In genomic region chr7:25848444-25848812, GRCm38 (mm10) we compare ENCODE assay signal across 8 mouse cellular contexts. TPM values are rescaled to one million over a fixed set of nuclear protein-coding genes. Genes with fewer than 3 reads are reported as not detected.
DNase-seq lines count a peak whose midpoint lies in the region; ATAC-seq lines count a peak whose summit lies in the region.

No protein-coding gene starts in this region.

- 25% methylated on average over 11 of the region's 11 CpGs for WGBS in heart, embryonic 15.5 days
- WGBS in embryonic facial prominence, embryonic 11.5 days: 19% methylated on average over 11 of the region's 11 CpGs
- 28% methylated on average over 11 of the region's 11 CpGs for WGBS in limb, embryonic 10.5 days
- 30% methylated on average over 11 of the region's 11 CpGs for WGBS in neural tube, embryonic 15.5 days

- DNase-seq in heart, adult 11 months: no peak
- peak; percentile 67 for DNase-seq in ES-CJ7 (ENCODE audit: low read depth, low spot score)
- peak; percentile 39 for DNase-seq in embryonic facial prominence, embryonic 11.5 days (ENCODE audit: low spot score)
- DNase-seq in limb, embryonic 10.5 days (ENCODE audit: low spot score): peak; percentile 40
- DNase-seq in spleen, adult 18-20 months: no peak
- no peak for DNase-seq in ovary, postnatal 36 days (ENCODE audit: low spot score)

- H3K4me3 ChIP-seq in heart, embryonic 15.5 days: peak overlapping the region; percentile 49
- H3K4me3 ChIP-seq in embryonic facial prominence, embryonic 11.5 days (ENCODE audit: low read depth, low read length): peak overlapping the region; percentile 32
- peak overlapping the region; percentile 53 for H3K4me3 ChIP-seq in limb, embryonic 10.5 days
- peak overlapping the region; percentile 54 for H3K4me3 ChIP-seq in neural tube, embryonic 15.5 days (replicated peaks)

- no peak overlapping the region for H3K27ac ChIP-seq in heart, embryonic 15.5 days
- no peak overlapping the region for H3K27ac ChIP-seq in embryonic facial prominence, embryonic 11.5 days (replicated peaks; ENCODE audit: low read depth, low read length)
- peak overlapping the region; percentile 73 for H3K27ac ChIP-seq in limb, embryonic 10.5 days
- peak overlapping the region; percentile 58; the same call in 1 of the 2 replicates for H3K27ac ChIP-seq in neural tube, embryonic 15.5 days (replicated peaks)

- no peaks in the 10 kb centered on the region for H3K27me3 ChIP-seq in heart, embryonic 15.5 days
- H3K27me3 ChIP-seq in embryonic facial prominence, embryonic 11.5 days (ENCODE audit: control insufficient read depth, insufficient read depth, low read length): no peaks in the 10 kb centered on the region
- H3K27me3 ChIP-seq in limb, embryonic 10.5 days (ENCODE audit: low read depth, poor library complexity, severe bottlenecking): no peaks in the 10 kb centered on the region
- no peaks in the 10 kb centered on the region for H3K27me3 ChIP-seq in neural tube, embryonic 15.5 days (replicated peaks)

- H3K4me1 ChIP-seq in heart, embryonic 15.5 days (replicated peaks): no peaks in the 10 kb centered on the region
- no peaks in the 10 kb centered on the region for H3K4me1 ChIP-seq in embryonic facial prominence, embryonic 11.5 days (ENCODE audit: control insufficient read depth, insufficient read depth, low read length)
- H3K4me1 ChIP-seq in limb, embryonic 10.5 days: 0 out of 2 replicates have a peak, but pooled peaks cover 3% of the 10 kb centered on the region
- no peaks in the 10 kb centered on the region for H3K4me1 ChIP-seq in neural tube, embryonic 15.5 days

- H3K9me3 ChIP-seq in heart, embryonic 15.5 days (replicated peaks): no peaks in the 10 kb centered on the region
- no peaks in the 10 kb centered on the region for H3K9me3 ChIP-seq in embryonic facial prominence, embryonic 11.5 days (replicated peaks; ENCODE audit: control insufficient read depth, low read length)
- no peaks in the 10 kb centered on the region for H3K9me3 ChIP-seq in limb, embryonic 10.5 days (replicated peaks)
- H3K9me3 ChIP-seq in neural tube, embryonic 15.5 days (replicated peaks): no peaks in the 10 kb centered on the region

- H3K36me3 ChIP-seq in heart, embryonic 15.5 days: no peaks in the 10 kb centered on the region
- H3K36me3 ChIP-seq in embryonic facial prominence, embryonic 11.5 days (replicated peaks; ENCODE audit: control insufficient read depth, insufficient read depth, low read depth, low read length): no peaks in the 10 kb centered on the region
- no peaks in the 10 kb centered on the region for H3K36me3 ChIP-seq in limb, embryonic 10.5 days
- H3K36me3 ChIP-seq in neural tube, embryonic 15.5 days: no peaks in the 10 kb centered on the region

- ATAC-seq in heart, embryonic 15.5 days (replicated peaks; ENCODE audit: insufficient number of reproducible peaks, insufficient read depth, low FRiP score, low read depth): no peak
- peak; percentile 68; the same call in 1 of the 2 replicates for ATAC-seq in embryonic facial prominence, embryonic 11.5 days (replicated peaks; ENCODE audit: insufficient number of reproducible peaks, low FRiP score, low TSS enrichment, low read depth)
- peak; percentile 79 for ATAC-seq in neural tube, embryonic 15.5 days (ENCODE audit: low FRiP score)

- H3K4me2 ChIP-seq in heart, embryonic 15.5 days: peak overlapping the region; percentile 68
- H3K4me2 ChIP-seq in embryonic facial prominence, embryonic 11.5 days (ENCODE audit: low read depth, low read length): peak overlapping the region; percentile 44
- H3K4me2 ChIP-seq in neural tube, embryonic 15.5 days: peak overlapping the region; percentile 67

- peak overlapping the region; percentile 50 for H3K9ac ChIP-seq in heart, embryonic 15.5 days
- peak overlapping the region; percentile 50 for H3K9ac ChIP-seq in embryonic facial prominence, embryonic 11.5 days (replicated peaks; ENCODE audit: low read length)
- H3K9ac ChIP-seq in neural tube, embryonic 15.5 days (replicated peaks): peak overlapping the region; percentile 58

RNA-seq across cellular contexts. Expression of gene Cyp2s1, which starts 31.7 kb away (rescaled TPM):
- polyA plus RNA-seq in heart, embryonic 15.5 days (2015; fragmentation: Nextera tagmentation; extraction: Ambion mirVana): 3.3 and 5.1 TPM in 2 replicates
- 2.5 and 3.4 TPM in 2 replicates for polyA plus RNA-seq in embryonic facial prominence, embryonic 11.5 days (2014; fragmentation: Nextera tagmentation; extraction: Ambion mirVana)
- polyA plus RNA-seq in limb, embryonic 10.5 days (2016; fragmentation: Nextera tagmentation; extraction: Ambion mirVana): 1.0 and 1.1 TPM in 2 replicates
- polyA plus RNA-seq in neural tube, embryonic 15.5 days (2015; fragmentation: Nextera tagmentation; extraction: Ambion mirVana): 2.8 and 6.1 TPM in 2 replicates

RNA-seq across cellular contexts. Expression of gene Cyp2b10, which starts 49.0 kb away (rescaled TPM):
- not detected in 2 replicates for polyA plus RNA-seq in heart, embryonic 15.5 days (2015; fragmentation: Nextera tagmentation; extraction: Ambion mirVana)
- not detected in 2 replicates for polyA plus RNA-seq in embryonic facial prominence, embryonic 11.5 days (2014; fragmentation: Nextera tagmentation; extraction: Ambion mirVana)
- not detected in 2 replicates for polyA plus RNA-seq in limb, embryonic 10.5 days (2016; fragmentation: Nextera tagmentation; extraction: Ambion mirVana)
- not detected in 2 replicates for polyA plus RNA-seq in neural tube, embryonic 15.5 days (2015; fragmentation: Nextera tagmentation; extraction: Ambion mirVana)

RNA-seq across cellular contexts. Expression of gene Axl, which starts 59.9 kb away (rescaled TPM):
- 49.1 and 65.3 TPM in 2 replicates for polyA plus RNA-seq in heart, embryonic 15.5 days (2015; fragmentation: Nextera tagmentation; extraction: Ambion mirVana)
- polyA plus RNA-seq in embryonic facial prominence, embryonic 11.5 days (2014; fragmentation: Nextera tagmentation; extraction: Ambion mirVana): 30.3 and 36.4 TPM in 2 replicates
- 19.4 and 28.1 TPM in 2 replicates for polyA plus RNA-seq in limb, embryonic 10.5 days (2016; fragmentation: Nextera tagmentation; extraction: Ambion mirVana)
- polyA plus RNA-seq in neural tube, embryonic 15.5 days (2015; fragmentation: Nextera tagmentation; extraction: Ambion mirVana): 27.6 and 35.8 TPM in 2 replicates

Comparison
In these comparisons a context has a peak if more than half of its experiments do, and no peak if none do; other contexts are left out.
1. H3K27ac ChIP-seq: peak in limb, embryonic 10.5 days (single experiment) and neural tube, embryonic 15.5 days (single experiment); none in heart, embryonic 15.5 days (single experiment) and embryonic facial prominence, embryonic 11.5 days (single experiment).
2. DNase-seq: peak in ES-CJ7 (single experiment), embryonic facial prominence, embryonic 11.5 days (single experiment) and limb, embryonic 10.5 days (single experiment); none in heart, adult 11 months (single experiment), spleen, adult 18-20 months (0 of 2) and ovary, postnatal 36 days (single experiment).
3. Peak in every context shown above with its lines, with median percentiles within 50 percentile points of each other: H3K4me2 ChIP-seq, H3K4me3 ChIP-seq and H3K9ac ChIP-seq.